Mouse (Mus musculus) midbrain, embryonic 15.5 days (tissue): ENCODE measurements around the gene Slc43a3. TPM values are rescaled to one million over a fixed set of nuclear protein-coding genes. Genes with fewer than 3 reads are reported as not detected.

Experiments used
- ATAC-seq: fragments of 200-750 bp; cut with Nextera tagmentation; replicated peaks from 2 replicates; pipeline ENCODE4 v1.8.0; 2017; ENCODE audit warnings: moderate TSS enrichment
- H3K27ac ChIP-seq: fragments of 300-500 bp; sonication (generic); 2 replicates; pipeline ENCODE4 v1.5.1; 2015; ENCODE audit warnings: mild to moderate bottlenecking, inconsistent platforms
- H3K27me3 ChIP-seq: fragments of 300-500 bp; sonication (generic); replicated peaks from 2 replicates; pipeline ENCODE4 v1.6.1; 2015; ENCODE audit warnings: inconsistent platforms
- H3K36me3 ChIP-seq: fragments of 300-500 bp; sonication (generic); replicated peaks from 2 replicates; pipeline ENCODE4 v1.6.1; 2015; ENCODE audit warnings: inconsistent platforms
- H3K4me1 ChIP-seq: fragments of 300-500 bp; sonication (generic); 2 replicates; pipeline ENCODE4 v1.6.1; 2015; ENCODE audit warnings: inconsistent platforms
- H3K4me2 ChIP-seq: fragments of 300-500 bp; sonication (generic); 2 replicates; pipeline ENCODE4 v1.6.1; 2015; ENCODE audit warnings: inconsistent platforms, mild to moderate bottlenecking, moderate library complexity
- H3K4me3 ChIP-seq: fragments of 300-500 bp; sonication (generic); 2 replicates; pipeline ENCODE4 v1.5.1; 2015; ENCODE audit warnings: mild to moderate bottlenecking, inconsistent platforms
- H3K9ac ChIP-seq: fragments of 300-500 bp; sonication (generic); 2 replicates; pipeline ENCODE4 v1.6.1; 2015; ENCODE audit warnings: mild to moderate bottlenecking, inconsistent platforms
- H3K9me3 ChIP-seq: fragments of 300-500 bp; sonication (generic); 2 replicates; pipeline ENCODE4 v1.6.1; 2016; ENCODE audit warnings: inconsistent platforms
- WGBS: fragments of 180-500 bp; shearing (Covaris S2); methylation state at CpG from one replicate; pipeline ENCODE4 v1.1.7; 2015; ENCODE audit warnings: mixed read lengths; 5-methylcytosine and 5-hydroxymethylcytosine counted together
- polyA plus RNA-seq: library from polyadenylated mRNA; unstranded; fragments of >200 nt; fragmentation: Nextera tagmentation; extraction: Ambion mirVana; gene quantifications from 2 replicates; pipeline ENCODE4 v1.2.1, GENCODE M21; 2015

Slc43a3 gene
- polyA plus RNA-seq, 1 experiment from 2014 or later = 3.8 TPM

GRCm38 (mm10) chr2:84915330-84915729 is 21.0 kb upstream of the Slc43a3 start:
- Histone ChIP-seq H3K4me1 (no peaks in the 10 kb centered on the region), H3K4me2 (no peak overlapping the region), H3K9me3 (no peaks in the 10 kb centered on the region), H3K27me3 (no peaks in the 10 kb centered on the region), H3K9ac (no peak overlapping the region), H3K27ac (no peak overlapping the region), H3K36me3 (no peaks in the 10 kb centered on the region), H3K4me3 (no peak overlapping the region)
- 76% methylated on average over 3 of the region's 3 CpGs for WGBS
- no peak for ATAC-seq

- WGBS = 87% methylated on average over 8 of the region's 8 CpGs
- no peak overlapping the region for H3K4me3 ChIP-seq
- H3K9me3 ChIP-seq = no peaks in the 10 kb centered on the region
- no peaks in the 10 kb centered on the region for H3K4me1 ChIP-seq
- H3K4me2 ChIP-seq = no peak overlapping the region
- no peak overlapping the region for H3K27ac ChIP-seq
- no peak overlapping the region for H3K9ac ChIP-seq
- no peaks in the 10 kb centered on the region for H3K36me3 ChIP-seq
- no peaks in the 10 kb centered on the region for H3K27me3 ChIP-seq
- no peak for ATAC-seq
These were observed 19.6 kb upstream of the Slc43a3 start for GRCm38 (mm10) chr2:84916548-84917320.

GRCm38 (mm10) chr2:84918188-84918587 is 18.2 kb upstream of the Slc43a3 start:
- no peak for ATAC-seq
- H3K27ac ChIP-seq = no peak overlapping the region
- H3K4me2 ChIP-seq = no peak overlapping the region
- 67% methylated on average over 3 of the region's 3 CpGs for WGBS
- no peaks in the 10 kb centered on the region for H3K36me3 ChIP-seq
- H3K9me3 ChIP-seq = no peaks in the 10 kb centered on the region
- H3K4me1 ChIP-seq = no peaks in the 10 kb centered on the region
- no peaks in the 10 kb centered on the region for H3K27me3 ChIP-seq
- H3K9ac ChIP-seq = no peak overlapping the region
- H3K4me3 ChIP-seq = no peak overlapping the region

GRCm38 (mm10) chr2:84919601-84920108 is 16.7 kb upstream of the Slc43a3 start:
- no peak overlapping the region for H3K4me3 ChIP-seq
- H3K4me2 ChIP-seq = no peak overlapping the region
- H3K4me1 ChIP-seq = no peaks in the 10 kb centered on the region
- no peaks in the 10 kb centered on the region for H3K36me3 ChIP-seq
- H3K27me3 ChIP-seq = no peaks in the 10 kb centered on the region
- no peak overlapping the region for H3K27ac ChIP-seq
- no peak overlapping the region for H3K9ac ChIP-seq
- no peaks in the 10 kb centered on the region for H3K9me3 ChIP-seq
- 93% methylated on average over 10 of the region's 10 CpGs for WGBS
- no peak for ATAC-seq

- Histone ChIP-seq H3K4me3 (no peak overlapping the region), H3K9ac (no peak overlapping the region), H3K27me3 (no peaks in the 10 kb centered on the region), H3K4me2 (no peak overlapping the region), H3K9me3 (no peaks in the 10 kb centered on the region), H3K4me1 (0 out of 2 replicates have a peak, but pooled peaks cover 5% of the 10 kb centered on the region), H3K27ac (no peak overlapping the region), H3K36me3 (no peaks in the 10 kb centered on the region)
- no peak for ATAC-seq
- whole genome bisulfite sequencing = 96% methylated on average over 7 of the region's 7 CpGs
These were observed 6.2 kb upstream of the Slc43a3 start for GRCm38 (mm10) chr2:84930186-84930585.

- H3K36me3 ChIP-seq = no peaks in the 10 kb centered on the region
These were observed 2.3 kb upstream of the Slc43a3 start for GRCm38 (mm10) chr2:84933992-84934648.

GRCm38 (mm10) chr2:84934649-84935007 is 1.8 kb upstream of the Slc43a3 start:
- 37% methylated on average over 4 of the region's 4 CpGs for WGBS
- Histone ChIP-seq H3K36me3 (no peaks in the 10 kb centered on the region), H3K9ac (no peak overlapping the region), H3K27ac (no peak overlapping the region), H3K4me2 (no peak overlapping the region), H3K9me3 (no peaks in the 10 kb centered on the region), H3K4me1 (peaks cover 5% of the 10 kb centered on the region; the same call in 1 of the 2 replicates), H3K4me3 (no peak overlapping the region), H3K27me3 (no peaks in the 10 kb centered on the region)
- ATAC-seq = peak; percentile 66

More at GRCm38 (mm10) chr2:84933992-84934648, 2.3 kb upstream of the Slc43a3 start:
- Histone ChIP-seq H3K9me3 (no peaks in the 10 kb centered on the region), H3K4me3 (no peak overlapping the region), H3K4me2 (no peak overlapping the region), H3K27me3 (no peaks in the 10 kb centered on the region), H3K27ac (no peak overlapping the region), H3K9ac (no peak overlapping the region), H3K4me1 (peaks cover 5% of the 10 kb centered on the region; the same call in 1 of the 2 replicates)
- 73% methylated on average over 8 of the region's 8 CpGs for WGBS
- no peak; the same call in 1 of the 2 replicates for ATAC-seq

- Histone ChIP-seq H3K4me3 (no peak overlapping the region), H3K9me3 (no peaks in the 10 kb centered on the region), H3K4me2 (no peak overlapping the region), H3K36me3 (no peaks in the 10 kb centered on the region), H3K9ac (no peak overlapping the region), H3K4me1 (peaks cover 5% of the 10 kb centered on the region; the same call in 1 of the 2 replicates), H3K27ac (no peak overlapping the region), H3K27me3 (no peaks in the 10 kb centered on the region)
- 36% methylated on average over 5 of the region's 5 CpGs for WGBS
- ATAC-seq = peak; percentile 53
These were observed 1.3 kb upstream of the Slc43a3 start for GRCm38 (mm10) chr2:84935065-84935464.

GRCm38 (mm10) chr2:84937491-84938150 is 1.2 kb downstream of the Slc43a3 start:
- no peak overlapping the region for H3K9ac ChIP-seq
- no peak overlapping the region for H3K4me3 ChIP-seq
- H3K36me3 ChIP-seq = no peaks in the 10 kb centered on the region
- WGBS = 79% methylated on average over 3 of the region's 3 CpGs
- ATAC-seq = no peak
- H3K9me3 ChIP-seq = no peaks in the 10 kb centered on the region
- no peak overlapping the region for H3K27ac ChIP-seq
- peaks cover 5% of the 10 kb centered on the region; the same call in 1 of the 2 replicates for H3K4me1 ChIP-seq
- no peak overlapping the region for H3K4me2 ChIP-seq
- H3K27me3 ChIP-seq = no peaks in the 10 kb centered on the region

GRCm38 (mm10) chr2:84938249-84938946 is 2.0 kb downstream of the Slc43a3 start:
- no peak overlapping the region for H3K27ac ChIP-seq
- H3K9me3 ChIP-seq = no peaks in the 10 kb centered on the region
- no peaks in the 10 kb centered on the region for H3K27me3 ChIP-seq
- H3K4me2 ChIP-seq = no peak overlapping the region
- 80% methylated on average over 5 of the region's 5 CpGs for WGBS
- no peak overlapping the region for H3K9ac ChIP-seq
- H3K4me3 ChIP-seq = no peak overlapping the region
- no peaks in the 10 kb centered on the region for H3K36me3 ChIP-seq
- H3K4me1 ChIP-seq = peaks cover 5% of the 10 kb centered on the region; the same call in 1 of the 2 replicates
- ATAC-seq = no peak

GRCm38 (mm10) chr2:84939306-84939705 is 2.9 kb downstream of the Slc43a3 start:
- no peak for ATAC-seq
- no peaks in the 10 kb centered on the region for H3K27me3 ChIP-seq

GRCm38 (mm10) chr2:84939711-84940110 is 3.3 kb downstream of the Slc43a3 start:
- Histone ChIP-seq H3K4me1 (peaks cover 4% of the 10 kb centered on the region; the same call in 1 of the 2 replicates), H3K4me2 (no peak overlapping the region), H3K27me3 (no peaks in the 10 kb centered on the region), H3K27ac (no peak overlapping the region), H3K36me3 (no peaks in the 10 kb centered on the region), H3K4me3 (no peak overlapping the region), H3K9me3 (no peaks in the 10 kb centered on the region), H3K9ac (no peak overlapping the region)
- no peak for ATAC-seq
- WGBS = 93% methylated on average over 6 of the region's 6 CpGs

More at GRCm38 (mm10) chr2:84939306-84939705, 2.9 kb downstream of the Slc43a3 start:
- H3K36me3 ChIP-seq = no peaks in the 10 kb centered on the region
- 96% methylated on average over 3 of the region's 3 CpGs for WGBS
- H3K9ac ChIP-seq = no peak overlapping the region
- peaks cover 5% of the 10 kb centered on the region; the same call in 1 of the 2 replicates for H3K4me1 ChIP-seq
- no peak overlapping the region for H3K27ac ChIP-seq
- no peak overlapping the region for H3K4me2 ChIP-seq
- no peak overlapping the region for H3K4me3 ChIP-seq
- H3K9me3 ChIP-seq = no peaks in the 10 kb centered on the region
